Mouse (Mus musculus): ENCODE measurements at regions not wholly inside any gene's neighbourhood (a gene's known extent, or its start where the extent isn't known, plus 50 kb on each side); places are given as distances from the start of the nearest gene placed in this dataset.

- TF ChIP-seq CTCF (IDR thresholded peaks at IDR 0.05; ENCODE audit: borderline replicate concordance, insufficient read depth, low read depth, low read length), result no peak
- TF ChIP-seq POLR2A (IDR thresholded peaks at IDR 0.05; ENCODE audit: borderline replicate concordance, insufficient read depth, low read length), result no peak
These were observed 532.2 kb upstream of the 3110018I06Rik start for GRCm38 (mm10) chr12:106956266-106956665.

All from cerebellum, adult 2 months (tissue).